Mouse (Mus musculus) liver, embryonic 11.5 days (tissue): ENCODE measurements around the gene B3gnt3. TPM values are rescaled to one million over a fixed set of nuclear protein-coding genes. Genes with fewer than 3 reads are reported as not detected.

Experiments used
- ATAC-seq: fragments of 200-750 bp; cut with Nextera tagmentation; replicated peaks from 2 replicates; pipeline ENCODE4 v1.8.0; 2017; ENCODE audit warnings: moderate number of reproducible peaks, mild to moderate bottlenecking, moderate TSS enrichment, moderate library complexity; ENCODE audit not compliant: low FRiP score
- DNase-seq: peaks from one replicate; pipeline ENCODE4 v3.0.0-alpha.2; 2017; ENCODE audit warnings: low spot score
- H3K27ac ChIP-seq: fragments of 300-500 bp; sonication (generic); 2 replicates; pipeline ENCODE4 v1.5.1; 2014; ENCODE audit warnings: mild to moderate bottlenecking, low read depth, low read length, control low read depth
- H3K27me3 ChIP-seq: fragments of 300-500 bp; sonication (generic); replicated peaks from 2 replicates; pipeline ENCODE4 v1.6.1; 2014; ENCODE audit warnings: low read length, mixed read lengths; ENCODE audit not compliant: control insufficient read depth, insufficient read depth
- H3K36me3 ChIP-seq: fragments of 300-500 bp; sonication (generic); 2 replicates; pipeline ENCODE4 v1.6.1; 2014; ENCODE audit warnings: mild to moderate bottlenecking, low read length, moderate library complexity, mixed read lengths; ENCODE audit not compliant: control insufficient read depth, insufficient read depth
- H3K4me1 ChIP-seq: fragments of 300-500 bp; sonication (generic); replicated peaks from 2 replicates; pipeline ENCODE4 v1.6.1; 2014; ENCODE audit warnings: low read length, mixed read lengths; ENCODE audit not compliant: control insufficient read depth, insufficient read depth
- H3K4me2 ChIP-seq: fragments of 300-500 bp; sonication (generic); 2 replicates; pipeline ENCODE4 v1.6.1; 2014; ENCODE audit warnings: mild to moderate bottlenecking, control low read depth, moderate library complexity
- H3K4me3 ChIP-seq: fragments of 300-500 bp; sonication (generic); 2 replicates; pipeline ENCODE4 v1.5.1; 2014; ENCODE audit warnings: low read depth, low read length, control low read depth
- H3K9ac ChIP-seq: fragments of 300-500 bp; sonication (generic); 2 replicates; pipeline ENCODE4 v1.6.1; 2014; ENCODE audit warnings: low read depth, low read length, control low read depth
- H3K9me3 ChIP-seq: fragments of 300-500 bp; sonication (generic); 2 replicates; pipeline ENCODE4 v1.6.1; 2016; ENCODE audit warnings: low read length, inconsistent platforms, mixed read lengths; ENCODE audit not compliant: control insufficient read depth
- WGBS: fragments of 180-500 bp; shearing (Covaris S2); extraction: QIAGEN DNeasy Blood & Tissue Kit; methylation state at CpG from one replicate; pipeline ENCODE4 v1.1.7; 2014; 5-methylcytosine and 5-hydroxymethylcytosine counted together
- polyA plus RNA-seq: library from polyadenylated mRNA; unstranded; fragments of >200 nt; fragmentation: Nextera tagmentation; extraction: Ambion mirVana; gene quantifications from 2 replicates; pipeline ENCODE4 v1.2.1, GENCODE M21; 2014

Gene B3gnt3
- polyA plus RNA-seq, 1 experiment from 2014 or later: 2.9 TPM

- Histone ChIP-seq H3K9me3 (no peaks in the 10 kb centered on the region), H3K27ac (no peak overlapping the region), H3K4me2 (no peak overlapping the region), H3K4me1 (peaks cover 7% of the 10 kb centered on the region), H3K27me3 (peaks cover 100% of the 10 kb centered on the region), H3K9ac (0 out of 2 replicates have a peak overlapping the region, but pooled peaks have one; percentile 22), H3K36me3 (no peaks in the 10 kb centered on the region), H3K4me3 (no peak overlapping the region)
- DNase-seq (no peak), ATAC-seq (no peak)
- 24% methylated on average over 8 of the region's 8 CpGs for WGBS
These were observed 14.0 kb downstream of the B3gnt3 start for GRCm38 (mm10) chr8:71687616-71688015.

GRCm38 (mm10) chr8:71686143-71686734, 15.3 kb downstream of the B3gnt3 start:
- H3K4me1 ChIP-seq: peaks cover 7% of the 10 kb centered on the region
- peak overlapping the region; percentile 47 for H3K4me2 ChIP-seq
- H3K9me3 ChIP-seq: no peaks in the 10 kb centered on the region
- 17% methylated on average over 23 of the region's 23 CpGs for WGBS
- ATAC-seq: peak; percentile 51
- H3K9ac ChIP-seq: no peak overlapping the region
- no peak overlapping the region; the same call in 1 of the 2 replicates for H3K4me3 ChIP-seq
- H3K36me3 ChIP-seq: no peaks in the 10 kb centered on the region
- H3K27ac ChIP-seq: no peak overlapping the region
- H3K27me3 ChIP-seq: peaks cover 100% of the 10 kb centered on the region
- no peak for DNase-seq

- Histone ChIP-seq H3K27me3 (peaks cover 99% of the 10 kb centered on the region), H3K9ac (no peak overlapping the region), H3K4me3 (peak overlapping the region; percentile 17; the same call in 1 of the 2 replicates), H3K27ac (no peak overlapping the region), H3K9me3 (no peaks in the 10 kb centered on the region), H3K4me1 (peaks cover 7% of the 10 kb centered on the region), H3K4me2 (peak overlapping the region; percentile 47), H3K36me3 (no peaks in the 10 kb centered on the region)
- DNase-seq (no peak), ATAC-seq (no peak)
- 34% methylated on average over 29 of the region's 29 CpGs for WGBS
These were observed 16.0 kb downstream of the B3gnt3 start for GRCm38 (mm10) chr8:71685573-71685972.

GRCm38 (mm10) chr8:71684701-71685100, 16.9 kb downstream of the B3gnt3 start:
- no peak overlapping the region for H3K4me3 ChIP-seq
- no peak overlapping the region for H3K4me2 ChIP-seq
- peaks cover 99% of the 10 kb centered on the region for H3K27me3 ChIP-seq
- H3K36me3 ChIP-seq: no peaks in the 10 kb centered on the region
- WGBS: 56% methylated on average over 10 of the region's 10 CpGs
- H3K9me3 ChIP-seq: no peaks in the 10 kb centered on the region
- H3K9ac ChIP-seq: no peak overlapping the region
- ATAC-seq (no peak), DNase-seq (no peak)
- peaks cover 7% of the 10 kb centered on the region for H3K4me1 ChIP-seq
- no peak overlapping the region for H3K27ac ChIP-seq

GRCm38 (mm10) chr8:71682832-71683231, 18.8 kb downstream of the B3gnt3 start:
- DNase-seq (no peak), ATAC-seq (no peak)
- WGBS: 78% methylated on average over 12 of the region's 12 CpGs
- H3K4me1 ChIP-seq: peaks cover 7% of the 10 kb centered on the region
- H3K27me3 ChIP-seq: peaks cover 98% of the 10 kb centered on the region
- H3K9ac ChIP-seq: no peak overlapping the region
- no peaks in the 10 kb centered on the region for H3K36me3 ChIP-seq
- H3K9me3 ChIP-seq: no peaks in the 10 kb centered on the region
- H3K4me2 ChIP-seq: no peak overlapping the region
- no peak overlapping the region for H3K4me3 ChIP-seq
- H3K27ac ChIP-seq: no peak overlapping the region

- H3K36me3 ChIP-seq: no peaks in the 10 kb centered on the region
- H3K9ac ChIP-seq: no peak overlapping the region
- H3K4me2 ChIP-seq: no peak overlapping the region
- H3K9me3 ChIP-seq: no peaks in the 10 kb centered on the region
- peaks cover 84% of the 10 kb centered on the region for H3K27me3 ChIP-seq
- peaks cover 5% of the 10 kb centered on the region for H3K4me1 ChIP-seq
- ATAC-seq (no peak), DNase-seq (no peak)
- WGBS: 46% methylated on average over 17 of the region's 18 CpGs
- H3K4me3 ChIP-seq: no peak overlapping the region
- no peak overlapping the region for H3K27ac ChIP-seq
These were observed 20.1 kb downstream of the B3gnt3 start for GRCm38 (mm10) chr8:71681369-71681915.

- peaks cover 75% of the 10 kb centered on the region for H3K27me3 ChIP-seq
- DNase-seq: no peak
- H3K36me3 ChIP-seq: no peaks in the 10 kb centered on the region
- no peaks in the 10 kb centered on the region for H3K9me3 ChIP-seq
- ATAC-seq: no peak
- no peak overlapping the region for H3K27ac ChIP-seq
- H3K4me3 ChIP-seq: peak overlapping the region; percentile 0; the same call in 1 of the 2 replicates
- 28% methylated on average over 21 of the region's 21 CpGs for WGBS
- 0 out of 2 replicates have a peak overlapping the region, but pooled peaks have one; percentile 25 for H3K4me2 ChIP-seq
- H3K9ac ChIP-seq: no peak overlapping the region
- peaks cover 3% of the 10 kb centered on the region for H3K4me1 ChIP-seq
These were observed 21.1 kb downstream of the B3gnt3 start for GRCm38 (mm10) chr8:71680471-71680870.

GRCm38 (mm10) chr8:71679550-71680168, 21.9 kb downstream of the B3gnt3 start:
- H3K4me2 ChIP-seq: peak overlapping the region; percentile 44
- H3K27ac ChIP-seq: no peak overlapping the region
- H3K27me3 ChIP-seq: peaks cover 67% of the 10 kb centered on the region
- no peaks in the 10 kb centered on the region for H3K9me3 ChIP-seq
- peaks cover 3% of the 10 kb centered on the region for H3K4me1 ChIP-seq
- H3K36me3 ChIP-seq: no peaks in the 10 kb centered on the region
- ATAC-seq: peak; percentile 29; the same call in 1 of the 2 replicates
- H3K4me3 ChIP-seq: peak overlapping the region; percentile 29
- no peak overlapping the region for H3K9ac ChIP-seq
- DNase-seq: no peak
- WGBS: 31% methylated on average over 45 of the region's 46 CpGs
